Comparison of ENCODE assay signal across 11 mouse cellular contexts in genomic region chr8:94800278-94800968, GRCm38 (mm10). TPM values are rescaled to one million over a fixed set of nuclear protein-coding genes. Genes with fewer than 3 reads are reported as not detected.
DNase-seq lines count a peak whose midpoint lies in the region; ATAC-seq and TF ChIP-seq lines count a peak whose summit lies in the region.
"Had no signal": no experiment of that assay in that cellular context is flagged by ENCODE, and none has a peak within 500 bp of the region (broad histone marks: within the 10 kb centered on the region; RNA-seq: fewer than 3 reads in every experiment).

No protein-coding gene starts in this region.

- peak; percentile 38 for DNase-seq in hindbrain, embryonic 10.5 days (ENCODE audit: low spot score)
- DNase-seq in hindbrain, embryonic 14.5 days (ENCODE audit: low spot score) = no peak
- DNase-seq in retina, embryonic 14.5 days (ENCODE audit: low spot score) = peak; percentile 53
- DNase-seq in retina, postnatal 1 day = no peak
- peak; percentile 53 for DNase-seq in embryonic facial prominence, embryonic 14.5 days (ENCODE audit: low spot score)
- DNase-seq in neural tube, embryonic 11.5 days (ENCODE audit: low spot score) = peak; percentile 57
- DNase-seq in cerebellum, adult 9-10 months = no peak
- DNase-seq in kidney, adult 2 months = no peak

- no peaks in the 10 kb centered on the region for H3K9me3 ChIP-seq in hindbrain, embryonic 10.5 days
- H3K9me3 ChIP-seq in hindbrain, embryonic 14.5 days (ENCODE audit: control insufficient read depth, low read length) = no peaks in the 10 kb centered on the region
- H3K9me3 ChIP-seq in embryonic facial prominence, embryonic 14.5 days (ENCODE audit: control insufficient read depth, low read length) = no peaks in the 10 kb centered on the region
- no peaks in the 10 kb centered on the region for H3K9me3 ChIP-seq in neural tube, embryonic 11.5 days (ENCODE audit: control insufficient read depth, low read length)
- H3K9me3 ChIP-seq: limb, embryonic 12.5 days; neural tube, embryonic 13.5 days had no signal

- H3K27ac ChIP-seq in hindbrain, embryonic 10.5 days = no peak overlapping the region
- H3K27ac ChIP-seq in hindbrain, embryonic 14.5 days = no peak overlapping the region
- no peak overlapping the region for H3K27ac ChIP-seq in embryonic facial prominence, embryonic 14.5 days (replicated peaks; ENCODE audit: low read depth, low read length)
- no peak overlapping the region for H3K27ac ChIP-seq in neural tube, embryonic 11.5 days (ENCODE audit: low read depth, low read length)
- H3K27ac ChIP-seq in kidney, adult 2 months (ENCODE audit: insufficient read depth, low read depth, low read length) = no peak overlapping the region
- H3K27ac ChIP-seq: limb, embryonic 12.5 days; neural tube, embryonic 13.5 days had no signal

- no peak overlapping the region for H3K4me3 ChIP-seq in hindbrain, embryonic 10.5 days
- no peak overlapping the region for H3K4me3 ChIP-seq in hindbrain, embryonic 14.5 days (replicated peaks; ENCODE audit: low read length)
- no peak overlapping the region for H3K4me3 ChIP-seq in embryonic facial prominence, embryonic 14.5 days (ENCODE audit: low read depth, low read length)
- H3K4me3 ChIP-seq in neural tube, embryonic 11.5 days (ENCODE audit: low read depth, low read length) = no peak overlapping the region
- H3K4me3 ChIP-seq in kidney, adult 2 months (ENCODE audit: insufficient read depth, low read depth, low read length) = no peak overlapping the region
- H3K4me3 ChIP-seq: limb, embryonic 12.5 days; neural tube, embryonic 13.5 days had no signal

- TF ChIP-seq CTCF in kidney, adult 2 months (conservative IDR thresholded peaks at IDR 0.05; ENCODE audit: insufficient read depth, insufficient read length, low read depth, low read length) = no peak

- peaks cover 3% of the 10 kb centered on the region; the same call in 1 of the 2 replicates for H3K27me3 ChIP-seq in hindbrain, embryonic 10.5 days (ENCODE audit: insufficient read depth, poor library complexity, severe bottlenecking)
- H3K27me3 ChIP-seq in hindbrain, embryonic 14.5 days (ENCODE audit: control insufficient read depth, insufficient read depth, low read length) = no peaks in the 10 kb centered on the region
- H3K27me3 ChIP-seq in embryonic facial prominence, embryonic 14.5 days (replicated peaks; ENCODE audit: control insufficient read depth, insufficient read depth, low read length) = no peaks in the 10 kb centered on the region
- no peaks in the 10 kb centered on the region for H3K27me3 ChIP-seq in neural tube, embryonic 11.5 days (ENCODE audit: control insufficient read depth, insufficient read depth, low read length)
- H3K27me3 ChIP-seq in kidney, adult 2 months (replicated peaks; ENCODE audit: control insufficient read depth, insufficient read depth, low read length) = no peaks in the 10 kb centered on the region
- H3K27me3 ChIP-seq: limb, embryonic 12.5 days; neural tube, embryonic 13.5 days had no signal

- 64% methylated on average over 7 of the region's 7 CpGs for WGBS in hindbrain, embryonic 10.5 days
- 65% methylated on average over 7 of the region's 7 CpGs for WGBS in hindbrain, embryonic 14.5 days
- 56% methylated on average over 7 of the region's 7 CpGs for WGBS in embryonic facial prominence, embryonic 14.5 days
- WGBS in neural tube, embryonic 11.5 days = 70% methylated on average over 7 of the region's 7 CpGs
- 46% methylated on average over 7 of the region's 7 CpGs for WGBS in kidney, adult 2 months

- no peak for ATAC-seq in hindbrain, embryonic 14.5 days (ENCODE audit: low FRiP score)
- no peak for ATAC-seq in embryonic facial prominence, embryonic 14.5 days (ENCODE audit: low read depth)
- ATAC-seq in neural tube, embryonic 11.5 days (ENCODE audit: insufficient read depth, low FRiP score, low TSS enrichment) = no peak

- no peaks in the 10 kb centered on the region for H3K36me3 ChIP-seq in hindbrain, embryonic 10.5 days
- H3K36me3 ChIP-seq in hindbrain, embryonic 14.5 days (replicated peaks; ENCODE audit: control insufficient read depth, insufficient read depth) = no peaks in the 10 kb centered on the region
- H3K36me3 ChIP-seq in embryonic facial prominence, embryonic 14.5 days (ENCODE audit: control insufficient read depth, insufficient read depth, low read length) = no peaks in the 10 kb centered on the region
- no peaks in the 10 kb centered on the region for H3K36me3 ChIP-seq in neural tube, embryonic 11.5 days (ENCODE audit: control insufficient read depth, insufficient read depth, low read length)
- no peaks in the 10 kb centered on the region for H3K36me3 ChIP-seq in kidney, adult 2 months (ENCODE audit: control insufficient read depth, insufficient read depth, low read length)
- H3K36me3 ChIP-seq: limb, embryonic 12.5 days; neural tube, embryonic 13.5 days had no signal

- no peak overlapping the region for H3K9ac ChIP-seq in hindbrain, embryonic 14.5 days
- H3K9ac ChIP-seq in embryonic facial prominence, embryonic 14.5 days (ENCODE audit: low read depth, low read length) = no peak overlapping the region
- no peak overlapping the region for H3K9ac ChIP-seq in neural tube, embryonic 11.5 days (ENCODE audit: low read length)
- H3K9ac ChIP-seq: limb, embryonic 12.5 days; neural tube, embryonic 13.5 days had no signal

- no peak for TF ChIP-seq POLR2A in kidney, adult 2 months (IDR thresholded peaks at IDR 0.05; ENCODE audit: low read depth, low read length)

- 0 out of 2 replicates have a peak, but pooled peaks cover 2% of the 10 kb centered on the region for H3K4me1 ChIP-seq in hindbrain, embryonic 10.5 days (replicated peaks)
- no peaks in the 10 kb centered on the region for H3K4me1 ChIP-seq in hindbrain, embryonic 14.5 days (replicated peaks; ENCODE audit: control insufficient read depth, insufficient read depth, low read length)
- H3K4me1 ChIP-seq in embryonic facial prominence, embryonic 14.5 days (ENCODE audit: control insufficient read depth, insufficient read depth, low read length) = no peaks in the 10 kb centered on the region
- H3K4me1 ChIP-seq in neural tube, embryonic 11.5 days (ENCODE audit: control insufficient read depth, insufficient read depth, low read length) = no peaks in the 10 kb centered on the region
- H3K4me1 ChIP-seq in kidney, adult 2 months (ENCODE audit: control insufficient read depth, insufficient read depth, low read length) = no peaks in the 10 kb centered on the region

- H3K4me2 ChIP-seq in hindbrain, embryonic 14.5 days (replicated peaks) = no peak overlapping the region
- H3K4me2 ChIP-seq in embryonic facial prominence, embryonic 14.5 days (ENCODE audit: low read depth, low read length) = no peak overlapping the region
- H3K4me2 ChIP-seq in neural tube, embryonic 11.5 days (ENCODE audit: low read depth) = no peak overlapping the region
- H3K4me2 ChIP-seq: limb, embryonic 12.5 days; neural tube, embryonic 13.5 days had no signal

RNA-seq across cellular contexts. Expression of gene Ccl17, which starts 9.8 kb away (rescaled TPM):
- polyA plus RNA-seq in hindbrain, embryonic 10.5 days (2016; fragmentation: Nextera tagmentation; extraction: Ambion mirVana) = not detected in 2 replicates
- polyA plus RNA-seq in hindbrain, embryonic 14.5 days (2014; fragmentation: Nextera tagmentation; extraction: Ambion mirVana) = 0.46 and 1.3 TPM in 2 replicates
- polyA plus RNA-seq in embryonic facial prominence, embryonic 14.5 days (2014; fragmentation: Nextera tagmentation; extraction: Ambion mirVana) = 0.60 and 0.63 TPM in 2 replicates
- not detected in 2 replicates for polyA plus RNA-seq in neural tube, embryonic 11.5 days (2014; fragmentation: Nextera tagmentation; extraction: Ambion mirVana)
- 0.64 and 1.0 TPM in 2 replicates for polyA plus RNA-seq in kidney, adult 2 months (2012; rRNA removed)
- polyA plus RNA-seq: limb, embryonic 12.5 days; neural tube, embryonic 13.5 days had no signal

RNA-seq across cellular contexts. Expression of gene Cx3cl1, which starts 28.6 kb away (rescaled TPM):
- 12.2 and 13.3 TPM in 2 replicates for polyA plus RNA-seq in hindbrain, embryonic 10.5 days (2016; fragmentation: Nextera tagmentation; extraction: Ambion mirVana)
- 32.6 and 42.0 TPM in 2 replicates for polyA plus RNA-seq in hindbrain, embryonic 14.5 days (2014; fragmentation: Nextera tagmentation; extraction: Ambion mirVana)
- polyA plus RNA-seq in embryonic facial prominence, embryonic 14.5 days (2014; fragmentation: Nextera tagmentation; extraction: Ambion mirVana) = 7.9 and 8.3 TPM in 2 replicates
- 6.1 and 7.9 TPM in 2 replicates for polyA plus RNA-seq in neural tube, embryonic 11.5 days (2014; fragmentation: Nextera tagmentation; extraction: Ambion mirVana)
- 148 and 169 TPM in 2 replicates for polyA plus RNA-seq in kidney, adult 2 months (2012; rRNA removed)

RNA-seq across cellular contexts. Expression of gene Coq9, which starts 37.7 kb away (rescaled TPM):
- 52.2 and 52.3 TPM in 2 replicates for polyA plus RNA-seq in hindbrain, embryonic 10.5 days (2016; fragmentation: Nextera tagmentation; extraction: Ambion mirVana)
- 59.1 and 59.8 TPM in 2 replicates for polyA plus RNA-seq in hindbrain, embryonic 14.5 days (2014; fragmentation: Nextera tagmentation; extraction: Ambion mirVana)
- polyA plus RNA-seq in embryonic facial prominence, embryonic 14.5 days (2014; fragmentation: Nextera tagmentation; extraction: Ambion mirVana) = 73.8 and 77.9 TPM in 2 replicates
- 54.0 and 59.3 TPM in 2 replicates for polyA plus RNA-seq in neural tube, embryonic 11.5 days (2014; fragmentation: Nextera tagmentation; extraction: Ambion mirVana)
- 378 and 521 TPM in 2 replicates for polyA plus RNA-seq in kidney, adult 2 months (2012; rRNA removed)

RNA-seq across cellular contexts. Expression of gene Ciapin1, which starts 37.7 kb away (rescaled TPM):
- polyA plus RNA-seq in hindbrain, embryonic 10.5 days (2016; fragmentation: Nextera tagmentation; extraction: Ambion mirVana) = 181 and 194 TPM in 2 replicates
- 151 and 171 TPM in 2 replicates for polyA plus RNA-seq in hindbrain, embryonic 14.5 days (2014; fragmentation: Nextera tagmentation; extraction: Ambion mirVana)
- 72.2 and 79.5 TPM in 2 replicates for polyA plus RNA-seq in embryonic facial prominence, embryonic 14.5 days (2014; fragmentation: Nextera tagmentation; extraction: Ambion mirVana)
- polyA plus RNA-seq in neural tube, embryonic 11.5 days (2014; fragmentation: Nextera tagmentation; extraction: Ambion mirVana) = 160 and 168 TPM in 2 replicates
- 55.8 and 71.2 TPM in 2 replicates for polyA plus RNA-seq in kidney, adult 2 months (2012; rRNA removed)

RNA-seq across cellular contexts. Expression of gene Ccl22, which starts 55.0 kb away (rescaled TPM):
- polyA plus RNA-seq in hindbrain, embryonic 10.5 days (2016; fragmentation: Nextera tagmentation; extraction: Ambion mirVana) = not detected in 2 replicates
- polyA plus RNA-seq in hindbrain, embryonic 14.5 days (2014; fragmentation: Nextera tagmentation; extraction: Ambion mirVana) = not detected in 2 replicates
- polyA plus RNA-seq in embryonic facial prominence, embryonic 14.5 days (2014; fragmentation: Nextera tagmentation; extraction: Ambion mirVana) = not detected in 2 replicates
- polyA plus RNA-seq in neural tube, embryonic 11.5 days (2014; fragmentation: Nextera tagmentation; extraction: Ambion mirVana) = not detected in 2 replicates
- 0.87 and 3.7 TPM in 2 replicates for polyA plus RNA-seq in kidney, adult 2 months (2012; rRNA removed)
- polyA plus RNA-seq: heart, embryonic 14.5 days; limb, embryonic 12.5 days; neural tube, embryonic 13.5 days had no signal

Comparison
In these comparisons a context has a peak if more than half of its experiments do, and no peak if none do; other contexts are left out.
1. DNase-seq: peak in hindbrain, embryonic 10.5 days (single experiment), retina, embryonic 14.5 days (single experiment), embryonic facial prominence, embryonic 14.5 days (single experiment) and neural tube, embryonic 11.5 days (single experiment); none in hindbrain, embryonic 14.5 days (single experiment), retina, postnatal 1 day (single experiment), cerebellum, adult 9-10 months (single experiment) and kidney, adult 2 months (single experiment).